Mouse (Mus musculus) liver, embryonic 14.5 days (tissue): Measurements from ENCODE around the gene Lpp.

Source experiments
- CTCF ChIP-seq: IDR thresholded peaks from 2 replicates; pipeline ENCODE4 v1.5.1; 2016; ENCODE audit warnings: antibody characterized with exemption, low read depth, control low read depth
- EP300 ChIP-seq: IDR thresholded peaks from 2 replicates; pipeline ENCODE4 v1.6.1; 2016; ENCODE audit warnings: antibody characterized with exemption, low read depth

DNA sequence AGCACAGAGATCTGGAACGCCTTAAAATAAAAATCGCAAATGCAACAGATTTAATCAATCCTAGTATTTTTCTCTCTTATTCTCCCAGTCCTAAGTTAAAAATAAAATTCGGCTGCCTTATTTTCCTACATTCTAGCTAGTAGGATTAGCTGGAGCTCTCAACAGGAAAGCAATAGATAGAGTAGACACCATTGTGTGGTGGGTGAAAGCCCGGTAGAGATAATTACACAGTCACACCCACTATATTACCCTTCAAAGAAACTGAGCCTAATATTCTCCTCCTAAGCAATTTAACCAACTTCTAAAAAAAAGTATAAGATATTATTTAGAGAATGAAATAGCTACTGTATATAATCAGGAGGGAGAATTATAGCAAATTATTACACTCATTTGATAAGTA lies 330.3 kb downstream of the Lpp start:
- TF ChIP-seq CTCF (no peak), EP300 (no peak)
